Mouse (Mus musculus) olfactory bulb, adult 2 months (tissue): ENCODE measurements around the gene Tmprss7.

Experiments
- CTCF ChIP-seq: fragments of 200-500 bp; IDR thresholded peaks from 2 replicates; pipeline ENCODE4 v1.5.1; 2012; ENCODE audit warnings: low read depth, mild to moderate bottlenecking, low read length, moderate library complexity; ENCODE audit not compliant: insufficient read depth
- POLR2A ChIP-seq: fragments of 200-500 bp; IDR thresholded peaks from 2 replicates; pipeline ENCODE4 v1.6.1; 2012; ENCODE audit warnings: mild to moderate bottlenecking, low read depth, low read length, moderate library complexity; ENCODE audit not compliant: insufficient read depth

DNA sequence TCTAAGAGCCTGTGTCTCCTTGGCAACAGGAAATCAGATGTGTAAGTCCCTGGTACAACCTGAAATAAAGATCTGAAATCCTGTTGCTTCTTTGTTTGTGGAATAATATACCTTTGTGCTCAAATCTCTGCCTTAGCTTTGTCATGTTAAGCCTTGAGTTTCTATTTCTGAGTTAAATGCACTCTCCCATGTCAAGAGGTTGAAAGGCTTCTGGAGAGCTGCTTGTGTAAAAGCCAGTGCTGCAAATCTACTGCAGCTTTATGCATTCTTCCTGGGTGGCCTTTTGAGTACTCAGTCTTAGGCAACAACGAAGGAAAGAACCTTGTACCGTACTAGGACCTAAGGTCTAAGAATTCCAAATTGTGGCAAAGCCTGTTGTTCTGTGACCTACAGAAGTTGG is 80.2 kb downstream of the Tmprss7 start:
- no peak for TF ChIP-seq POLR2A
- TF ChIP-seq CTCF, result no peak
